Mouse (Mus musculus) spleen, postnatal 14 days (tissue): ENCODE results near the gene Cd276.

Source experiments
- DNase-seq, 2 experiments: peaks; one replicate each; pipeline ENCODE4 v3.0.0; 2021 to 2022; ENCODE audit warnings: low spot score in 2 of 2

The Cd276 gene

DNA sequence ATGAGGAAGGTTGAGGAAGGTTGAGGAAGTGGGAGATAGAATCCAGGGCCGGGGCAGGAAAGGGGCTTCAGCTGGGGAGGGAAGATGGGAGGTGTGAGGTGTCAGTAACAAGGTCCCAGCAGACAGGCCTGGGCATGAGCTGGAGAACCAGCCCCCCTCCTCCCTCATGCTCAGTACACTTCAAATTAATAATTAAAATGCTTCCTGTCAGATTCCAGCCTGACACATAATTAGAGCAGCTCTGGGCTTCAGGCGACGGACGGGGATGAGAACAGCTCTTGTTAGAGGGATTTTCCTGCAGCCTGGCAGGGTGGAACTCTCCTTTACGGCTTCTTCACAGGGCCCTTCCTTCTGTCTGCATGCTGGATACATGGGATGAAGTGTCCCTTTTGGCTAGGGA lies 41.5 kb downstream of the Cd276 start:
- no peak for DNase-seq

DNA sequence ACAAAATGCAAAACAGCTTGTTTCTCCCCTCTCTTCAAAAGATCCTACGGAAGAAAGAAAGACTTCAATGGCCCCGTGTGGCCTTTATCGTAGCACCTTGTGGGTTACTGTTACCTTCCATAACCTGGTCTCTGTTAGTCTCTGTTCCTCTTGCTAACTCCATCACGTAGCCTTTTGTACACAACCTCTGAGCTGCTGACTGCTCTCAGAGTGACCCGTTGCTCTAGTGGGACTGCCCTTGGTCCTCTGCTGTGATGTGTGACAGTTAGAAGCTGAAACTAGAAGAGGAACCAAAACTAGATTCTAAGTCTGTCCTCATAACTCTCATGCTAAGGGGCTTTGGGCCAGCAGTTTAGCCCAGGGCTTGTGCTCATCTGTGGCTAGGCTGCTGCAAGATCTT lies 44.8 kb downstream of the Cd276 start:
- peak in 1 of 2 experiments; percentile 12 for DNase-seq

DNA sequence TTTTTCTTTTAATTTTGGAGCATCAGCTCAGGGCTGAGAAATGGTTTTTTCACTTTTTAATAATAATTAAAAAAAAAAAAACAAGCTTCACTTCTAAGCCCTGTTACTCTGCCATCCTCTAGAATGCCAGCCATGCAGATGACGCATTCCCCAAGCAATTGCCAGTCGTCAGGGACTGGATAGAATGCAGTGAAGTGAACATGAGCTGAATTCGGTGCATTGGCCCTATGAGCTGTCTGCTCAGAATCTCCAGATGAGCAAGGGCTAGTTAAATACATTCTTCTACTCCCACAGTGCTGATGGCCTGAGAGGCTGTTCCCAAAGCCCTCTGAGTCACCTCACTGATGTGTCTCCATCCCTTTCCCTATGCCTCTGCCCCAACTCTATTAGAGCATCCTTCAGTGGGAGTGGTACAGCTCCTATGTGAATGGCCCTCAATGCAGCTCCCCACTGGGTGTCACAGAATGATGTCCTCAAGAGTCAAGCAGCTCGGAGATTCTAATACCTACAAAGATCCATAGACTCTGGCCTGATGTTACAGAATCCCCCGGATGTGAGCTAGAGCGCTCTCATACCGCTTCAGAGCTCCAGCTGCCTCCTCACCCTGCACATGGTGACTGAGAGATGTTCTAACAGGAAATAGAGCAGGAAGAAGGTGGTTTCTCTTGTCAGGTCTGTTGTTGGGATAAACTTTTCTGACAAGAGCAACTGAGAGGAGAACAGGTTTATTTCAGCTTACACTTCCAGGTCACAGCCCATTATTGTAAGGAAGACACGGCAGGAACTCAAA lies 47.8 kb downstream of the Cd276 start:
- DNase-seq, result no peak

DNA sequence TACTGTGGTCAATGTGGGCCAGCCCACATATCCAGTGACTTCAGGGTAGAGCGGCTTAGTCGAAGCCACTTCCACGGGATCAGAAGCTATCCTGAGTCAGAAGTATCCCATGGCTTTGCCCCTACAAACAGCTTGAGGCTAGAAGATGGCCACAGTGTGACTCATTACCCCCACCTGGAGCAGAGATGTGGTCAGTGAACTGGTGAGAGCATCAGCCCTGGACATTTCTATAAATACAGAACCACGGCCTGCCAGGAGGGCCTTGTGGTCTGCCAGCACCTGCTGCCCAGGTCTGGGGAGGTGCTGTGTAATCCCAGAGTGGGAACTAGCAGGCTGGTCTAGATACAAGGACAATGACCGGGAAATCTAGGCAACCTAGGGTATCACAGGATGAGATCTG lies 54.3 kb downstream of the Cd276 start:
- no peak for DNase-seq

DNA sequence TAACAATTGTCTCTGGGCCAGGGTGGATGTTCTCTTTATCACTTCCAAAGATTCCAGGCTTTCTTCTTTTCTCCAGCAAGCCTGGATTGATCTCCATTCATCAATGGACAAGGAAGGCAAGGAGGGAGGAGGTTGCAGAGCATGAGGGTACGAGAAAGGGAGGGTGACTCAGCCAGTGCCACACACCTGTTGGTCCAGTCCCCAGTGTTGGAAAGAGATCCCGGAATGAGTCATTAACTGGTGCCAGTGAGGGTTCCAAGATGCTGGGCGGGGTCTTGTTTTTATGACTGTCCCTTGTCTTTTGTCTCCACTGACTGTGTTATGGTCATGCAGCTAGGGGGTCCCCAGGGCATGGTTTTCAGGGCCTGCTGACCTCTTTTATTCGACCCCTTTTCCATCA lies 57.3 kb downstream of the Cd276 start:
- DNase-seq, result no peak

DNA sequence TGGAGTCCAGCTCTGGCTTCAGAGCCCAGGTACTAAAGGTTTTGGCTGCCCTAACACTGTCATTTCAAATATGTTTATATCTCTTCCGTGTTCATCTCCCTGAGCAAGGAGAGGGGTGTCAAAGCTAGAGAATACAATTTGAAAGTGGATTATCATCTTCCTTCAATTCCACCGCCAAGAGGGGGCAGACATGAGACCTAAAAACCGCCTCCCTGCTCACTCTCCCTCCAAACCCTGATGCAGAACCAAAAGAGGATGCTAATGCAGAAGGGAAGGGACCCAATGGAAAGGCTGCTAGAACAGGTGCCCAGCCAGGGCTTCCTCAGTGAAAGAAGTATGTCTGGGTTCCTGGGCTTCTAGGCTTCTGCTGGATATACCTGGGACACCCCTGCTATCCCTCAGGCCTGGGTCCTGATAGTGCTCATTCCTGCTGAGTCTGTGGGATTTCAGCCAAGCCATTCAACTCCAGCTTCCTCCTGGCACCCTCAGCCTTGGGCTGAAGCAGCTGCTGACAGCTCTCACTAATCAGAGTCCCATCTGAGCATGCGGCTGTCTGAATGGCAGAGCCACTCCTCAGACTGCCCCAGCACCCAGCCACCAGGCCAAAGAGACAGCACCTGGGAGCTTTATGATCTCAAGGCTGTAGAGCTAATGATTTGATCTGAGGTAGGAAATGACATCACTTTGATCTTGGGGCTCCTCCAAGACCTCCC lies 58.6 kb downstream of the Cd276 start:
- DNase-seq, result no peak

GRCm38 (mm10) chr9:58495035-58495434 lies 60.2 kb downstream of the Cd276 start:
- DNase-seq, result no peak

DNA sequence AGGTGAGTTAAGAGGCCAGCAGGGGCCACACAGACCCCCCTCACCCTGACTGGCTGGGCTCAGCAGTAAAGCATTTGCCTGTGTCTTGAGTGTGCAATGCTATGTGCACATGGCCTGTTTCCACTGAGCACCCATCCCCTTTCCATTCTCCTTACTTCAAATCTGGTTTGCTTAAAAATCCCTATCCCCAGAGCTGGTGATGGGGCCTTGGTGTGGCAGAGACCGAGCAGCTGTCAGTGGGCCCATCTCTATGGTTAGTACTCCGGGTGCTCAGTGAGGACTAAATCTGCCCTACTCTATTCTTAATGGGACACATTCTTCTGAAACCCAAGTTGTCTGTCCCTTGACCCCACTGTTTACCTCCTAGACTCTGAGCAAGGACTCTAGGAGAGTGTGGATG lies 64.8 kb downstream of the Cd276 start:
- DNase-seq, result no peak

DNA sequence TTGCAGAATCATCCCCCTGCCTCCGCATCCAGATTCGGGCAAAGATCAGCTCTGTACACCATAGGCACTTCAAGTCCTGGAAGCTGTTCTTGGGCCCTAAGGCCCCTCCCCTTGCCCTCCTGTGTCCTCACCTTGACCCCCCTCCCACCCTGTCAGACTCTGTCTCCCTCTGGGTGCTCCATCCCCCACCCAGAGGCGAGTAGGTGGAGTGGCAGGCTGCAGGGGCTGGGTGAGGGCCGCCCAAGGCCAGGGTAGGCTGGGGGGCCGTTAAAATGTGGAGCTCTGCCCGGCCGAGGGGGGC lies 65.4 kb downstream of the Cd276 start:
- no peak for DNase-seq

GRCm38 (mm10) chr9:58489133-58489864 lies 65.9 kb downstream of the Cd276 start:
- no peak for DNase-seq

DNA sequence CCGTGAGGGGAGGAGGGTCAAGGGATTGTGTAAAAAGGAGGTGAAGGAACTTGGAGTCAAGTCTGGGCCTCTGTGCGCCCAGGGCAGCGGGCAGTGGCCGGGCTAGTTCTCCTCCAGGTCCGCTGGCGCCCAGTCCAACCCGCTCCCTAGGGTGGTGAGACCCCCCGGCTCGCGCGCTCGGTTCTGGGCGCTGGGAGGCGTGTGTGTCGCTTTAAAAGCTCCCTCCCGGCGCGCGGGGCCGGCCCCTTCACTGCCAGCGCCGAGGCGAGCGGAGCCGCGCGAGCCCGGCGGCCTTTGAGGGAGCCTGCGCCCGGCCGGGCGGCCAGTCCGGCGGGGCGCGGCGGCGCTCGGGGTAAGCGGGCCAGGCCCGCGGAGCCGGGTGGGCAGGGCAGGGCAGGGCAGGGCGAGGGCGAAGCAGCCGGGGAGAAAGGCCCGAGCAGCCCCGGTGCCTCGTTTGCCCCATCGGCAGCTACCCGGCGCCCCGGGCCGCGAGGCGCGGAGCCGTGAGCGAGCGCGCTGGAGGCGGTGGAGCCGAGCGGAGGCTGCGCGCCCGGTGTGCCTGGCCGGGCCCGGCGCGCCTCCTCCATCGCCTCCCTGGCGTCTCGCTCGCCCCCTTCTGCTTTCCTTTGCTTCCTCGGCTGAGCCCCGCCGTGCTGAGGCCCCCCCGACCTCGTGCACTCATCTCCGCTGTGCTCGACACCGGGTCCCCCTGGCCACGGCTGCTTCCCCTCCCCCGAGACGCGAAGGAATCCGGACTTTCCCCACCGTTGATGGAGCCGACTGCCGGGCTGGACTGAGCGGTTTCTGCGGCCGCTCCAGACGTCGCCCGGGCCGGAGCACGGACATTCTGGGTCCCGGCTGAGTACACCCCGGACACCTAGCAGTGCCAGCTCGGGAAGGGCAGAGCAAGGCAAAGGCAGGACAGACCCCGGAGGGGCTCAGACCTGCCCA lies 67.1 kb downstream of the Cd276 start, which contains the start of gene Insyn1:
Gene Insyn1 (plus strand): TSS at position 753 of the 951 bp plus-strand sequence.
- no peak for DNase-seq

DNA sequence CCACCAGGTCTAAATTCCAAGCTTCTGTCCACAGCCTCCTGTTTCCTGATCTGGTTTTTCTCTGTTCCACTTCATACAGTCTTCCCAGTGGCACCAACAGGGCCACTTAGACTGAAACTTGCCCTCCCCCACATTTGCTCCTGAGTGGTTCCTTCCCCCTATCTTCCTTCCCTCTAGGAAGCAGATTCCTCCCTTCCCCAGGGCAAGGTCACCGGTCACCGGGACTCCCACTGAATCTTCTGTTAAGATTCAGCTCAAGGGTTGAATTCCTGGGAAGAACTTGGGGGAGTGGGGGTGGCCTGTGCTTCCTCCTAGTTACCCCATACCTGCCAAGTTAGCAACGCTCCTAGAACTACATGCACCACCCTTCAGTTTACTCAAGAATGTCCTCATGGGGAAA lies 68.2 kb downstream of the Cd276 start:
- no peak for DNase-seq
